Mouse (Mus musculus) induced T-regulatory cell, adult 2 months (primary cell): ENCODE measurements at regions not wholly inside any gene's neighbourhood (a gene's known extent, or its start where the extent isn't known, plus 50 kb on each side); places are given as distances from the start of the nearest gene placed in this dataset.

Source experiments
- DNase-seq: peaks from one replicate; pipeline ENCODE4 v3.0.0-alpha.2; 2012; ENCODE audit warnings: low read depth

GRCm38 (mm10) chr13:80611937-80612336 is 271.2 kb upstream of the Arrdc3 start:
- no peak for DNase-seq

- DNase-seq: no peak
Observed at GRCm38 (mm10) chr13:80613167-80613883, 269.9 kb upstream of the Arrdc3 start.

- DNase-seq: no peak
Observed at GRCm38 (mm10) chr13:80613884-80614247, 269.3 kb upstream of the Arrdc3 start.

GRCm38 (mm10) chr13:80614971-80615370 is 268.2 kb upstream of the Arrdc3 start:
- DNase-seq: no peak

- DNase-seq: no peak
Observed at GRCm38 (mm10) chr13:80623005-80623404, 260.2 kb upstream of the Arrdc3 start.

GRCm38 (mm10) chr13:80641334-80641733 is 241.8 kb upstream of the Arrdc3 start:
- DNase-seq: no peak

- DNase-seq: no peak
Observed at GRCm38 (mm10) chr13:80647578-80647977, 235.6 kb upstream of the Arrdc3 start.

- DNase-seq: no peak
Observed at GRCm38 (mm10) chr13:80652967-80653539, 230.1 kb upstream of the Arrdc3 start.

- no peak for DNase-seq
Observed at GRCm38 (mm10) chr13:80666186-80666713, 216.9 kb upstream of the Arrdc3 start.

GRCm38 (mm10) chr13:80689871-80690270 is 193.3 kb upstream of the Arrdc3 start:
- DNase-seq: no peak

- DNase-seq: no peak
Observed at GRCm38 (mm10) chr13:80690654-80691386, 192.4 kb upstream of the Arrdc3 start.

- DNase-seq: no peak
Observed at GRCm38 (mm10) chr13:80695549-80696150, 187.5 kb upstream of the Arrdc3 start.

GRCm38 (mm10) chr13:80709531-80710306 is 173.5 kb upstream of the Arrdc3 start:
- DNase-seq: no peak

GRCm38 (mm10) chr13:80719313-80719712 is 163.9 kb upstream of the Arrdc3 start:
- DNase-seq: no peak

GRCm38 (mm10) chr13:80723215-80724006 is 159.8 kb upstream of the Arrdc3 start:
- no peak for DNase-seq

GRCm38 (mm10) chr13:80729202-80729601 is 154.0 kb upstream of the Arrdc3 start:
- no peak for DNase-seq

GRCm38 (mm10) chr13:80745991-80746390 is 137.2 kb upstream of the Arrdc3 start:
- no peak for DNase-seq

- peak; percentile 35 for DNase-seq
Observed at GRCm38 (mm10) chr13:80747022-80747421, 136.2 kb upstream of the Arrdc3 start.
